Mouse (Mus musculus) olfactory bulb, adult 2 months (tissue): Measurements from ENCODE around the gene Bckdk. TPM values are rescaled to one million over a fixed set of nuclear protein-coding genes. Genes with fewer than 3 reads are reported as not detected.

ENCODE experiments used
- H3K27ac ChIP-seq: fragments of 200-500 bp; 2 replicates; pipeline ENCODE4 v1.5.1; 2012; ENCODE audit warnings: low read depth, low read length; ENCODE audit not compliant: insufficient read depth
- H3K4me1 ChIP-seq: fragments of 200-500 bp; 2 replicates; pipeline ENCODE4 v1.6.1; 2012; ENCODE audit warnings: low read length; ENCODE audit not compliant: control insufficient read depth, insufficient read depth
- H3K4me3 ChIP-seq: fragments of 200-500 bp; 2 replicates; pipeline ENCODE4 v1.5.1; 2012; ENCODE audit warnings: mild to moderate bottlenecking, low read depth, low read length, moderate library complexity; ENCODE audit not compliant: insufficient read depth
- CTCF ChIP-seq: fragments of 200-500 bp; IDR thresholded peaks from 2 replicates; pipeline ENCODE4 v1.5.1; 2012; ENCODE audit warnings: low read depth, mild to moderate bottlenecking, low read length, moderate library complexity; ENCODE audit not compliant: insufficient read depth
- POLR2A ChIP-seq: fragments of 200-500 bp; IDR thresholded peaks from 2 replicates; pipeline ENCODE4 v1.6.1; 2012; ENCODE audit warnings: mild to moderate bottlenecking, low read depth, low read length, moderate library complexity; ENCODE audit not compliant: insufficient read depth
- WGBS: fragments of 180-500 bp; shearing (Covaris S2); methylation state at CpG from one replicate; pipeline ENCODE4 v1.1.7; 2018; 5-methylcytosine and 5-hydroxymethylcytosine counted together
- polyA plus RNA-seq: library from polyadenylated mRNA; stranded (reverse); fragments of >200 nt; gene quantifications from 2 replicates; pipeline ENCODE4 v1.2.4, GENCODE M21; 2012; ENCODE audit warnings: low replicate concordance; ENCODE audit not compliant: missing spikeins, insufficient read depth, insufficient read length

The Bckdk gene
- polyA plus RNA-seq: not detected in 2 replicates

DNA sequence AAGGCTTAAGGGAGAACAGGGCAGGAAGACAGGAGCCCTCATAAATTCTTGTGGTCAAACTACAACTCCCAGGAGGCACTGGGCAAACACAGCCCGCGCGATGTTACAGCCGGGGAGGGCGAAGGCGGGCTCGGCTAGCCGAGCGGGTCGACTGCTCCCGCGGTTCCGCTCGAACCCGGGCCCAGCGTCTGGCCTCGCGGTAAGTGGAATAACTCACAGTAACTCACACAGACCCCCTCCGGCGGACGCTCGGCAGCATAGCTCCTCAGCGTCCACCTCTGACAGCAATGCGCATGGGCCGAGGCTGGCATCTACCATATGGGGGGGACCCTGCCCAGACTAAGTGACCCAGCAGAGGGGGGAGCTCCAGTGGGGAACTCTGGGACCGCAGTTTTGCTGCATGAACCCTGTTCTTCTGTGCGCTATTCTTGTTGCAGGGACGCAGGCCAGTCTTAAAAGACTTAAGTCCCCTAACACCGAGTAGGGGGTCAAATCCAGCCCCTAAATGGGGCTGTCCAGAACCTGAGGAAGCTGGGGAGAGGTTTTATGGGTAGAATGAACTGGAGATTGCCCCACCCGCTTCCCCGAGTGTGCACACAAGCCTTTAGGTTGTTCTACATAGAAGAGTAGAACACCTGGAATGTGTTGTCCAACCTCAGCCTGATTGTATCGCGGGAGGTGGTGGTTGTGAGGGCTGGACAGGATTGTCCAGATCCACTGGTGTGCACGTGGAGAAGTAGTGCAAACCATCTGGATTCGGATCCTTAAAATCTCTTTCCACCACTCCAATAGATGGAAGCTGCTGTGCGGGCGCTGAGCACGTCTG is at the start of gene Bckdk:
Bckdk (plus strand) TSS at position 112 of the 826 bp plus-strand sequence.
- 4% methylated on average over 38 of the region's 38 CpGs for WGBS
- TF ChIP-seq CTCF (no peak), POLR2A (peak; percentile 79)
- Histone ChIP-seq H3K4me3 (peak within 1 kb of the TSS; percentile 91), H3K4me1 (peaks cover 12% of the 10 kb centered on the region), H3K27ac (peak within 1 kb of the TSS; percentile 97)

DNA sequence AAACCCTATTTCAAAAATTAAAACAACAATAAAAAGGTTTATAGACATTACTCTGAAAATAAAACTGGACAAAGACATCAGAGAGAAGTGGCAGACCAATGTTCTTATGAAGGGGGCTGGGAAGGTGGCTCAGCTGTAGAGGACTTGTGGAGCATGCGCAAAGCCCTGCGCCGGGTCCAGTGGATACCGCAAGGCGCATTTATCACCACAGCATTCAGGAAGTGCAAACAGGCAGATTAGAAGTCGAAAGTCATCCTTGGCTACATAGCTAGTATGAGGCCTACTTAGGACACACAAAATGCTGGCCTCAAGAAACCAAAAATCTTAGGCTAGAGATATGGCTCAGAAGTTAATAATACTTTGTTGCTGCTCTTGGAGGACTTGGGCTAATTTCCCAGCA is 45.6 kb upstream of the Bckdk start:
- TF ChIP-seq CTCF: no peak
- TF ChIP-seq POLR2A: no peak
- WGBS: 98% methylated on average over 6 of the region's 6 CpGs
- Histone ChIP-seq H3K4me3 (no peak overlapping the region), H3K27ac (no peak overlapping the region), H3K4me1 (no peaks in the 10 kb centered on the region)

DNA sequence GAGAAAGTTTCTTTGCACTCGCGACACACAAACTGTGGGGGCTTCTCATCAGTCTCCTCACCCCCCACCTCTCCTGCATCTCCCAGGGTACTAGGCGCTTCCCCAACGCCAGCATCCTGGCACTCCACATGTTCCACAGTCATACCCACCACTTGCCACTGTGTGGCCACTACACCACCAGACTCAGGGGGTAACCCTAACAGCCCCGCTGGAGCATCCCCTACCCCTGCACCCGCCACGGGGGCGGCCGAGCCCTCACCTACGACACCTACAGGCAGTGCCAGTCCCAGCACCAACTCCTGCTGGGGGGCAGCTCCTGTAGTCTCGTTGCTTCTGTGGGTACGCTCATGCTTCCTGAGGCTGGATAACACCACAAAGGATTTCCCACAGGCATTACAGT is 37.4 kb upstream of the Bckdk start:
- H3K4me1 ChIP-seq: peaks cover 9% of the 10 kb centered on the region; the same call in 1 of the 2 replicates
- no peak overlapping the region for H3K27ac ChIP-seq
- H3K4me3 ChIP-seq: no peak overlapping the region
- no peak for TF ChIP-seq POLR2A
- WGBS: 91% methylated on average over 12 of the region's 12 CpGs

DNA sequence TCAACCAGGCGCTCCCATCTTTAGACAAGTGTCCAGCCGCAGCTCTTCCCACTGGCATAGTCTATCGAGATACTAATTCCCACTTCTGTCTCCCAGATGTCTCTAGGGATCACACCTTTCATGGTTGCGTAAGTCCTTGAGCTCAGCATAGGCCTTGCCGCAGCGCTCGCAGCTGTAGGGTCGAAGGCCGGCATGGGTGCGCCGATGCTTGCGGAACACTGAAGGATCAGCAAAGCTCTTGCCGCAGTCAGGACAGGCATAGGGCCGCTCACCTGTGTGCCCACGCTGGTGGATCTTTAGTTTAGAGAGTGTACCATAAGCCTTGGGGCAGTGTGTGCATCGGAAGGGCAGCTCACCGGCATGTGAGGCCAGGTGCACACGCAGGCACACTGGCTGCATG is 36.2 kb upstream of the Bckdk start:
- Histone ChIP-seq H3K27ac (no peak overlapping the region), H3K4me3 (no peak overlapping the region), H3K4me1 (peaks cover 9% of the 10 kb centered on the region; the same call in 1 of the 2 replicates)
- 96% methylated on average over 18 of the region's 18 CpGs for WGBS
- TF ChIP-seq POLR2A (no peak), CTCF (no peak)

DNA sequence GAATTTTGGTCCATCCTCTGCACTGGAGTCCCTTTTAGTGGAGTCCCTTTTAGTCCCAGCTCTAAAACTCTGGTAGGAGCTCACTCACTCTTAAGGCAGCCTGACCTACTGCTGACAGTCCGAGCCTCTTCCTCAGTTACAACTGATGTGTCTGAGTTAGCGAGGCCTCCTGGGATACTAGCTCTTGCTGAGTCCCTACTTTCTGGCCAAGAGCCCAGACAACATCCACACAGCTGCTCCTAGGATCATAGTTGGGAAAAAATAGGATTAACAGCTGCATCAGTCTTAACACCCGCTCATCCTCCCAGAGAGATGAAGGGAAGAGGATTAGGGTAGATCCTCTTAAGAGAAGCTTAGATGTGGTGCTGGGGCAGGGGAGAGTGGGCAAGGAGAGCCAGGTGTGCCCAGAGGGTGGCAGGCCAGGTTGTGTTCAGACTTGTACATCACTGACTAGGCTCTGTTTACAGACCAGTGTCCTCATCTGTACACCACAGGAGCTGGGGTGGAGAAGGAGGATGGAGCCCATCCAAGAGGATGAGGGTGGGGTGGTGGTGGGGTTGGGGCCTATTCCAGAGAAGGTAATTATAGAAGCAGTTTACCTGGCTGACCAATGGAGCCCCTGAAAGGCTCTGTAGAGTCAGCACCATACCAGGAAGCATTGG is 34.6 kb upstream of the Bckdk start:
- 28% methylated on average over 3 of the region's 3 CpGs for WGBS
- no peak overlapping the region for H3K4me3 ChIP-seq
- H3K4me1 ChIP-seq: peaks cover 9% of the 10 kb centered on the region; the same call in 1 of the 2 replicates
- TF ChIP-seq POLR2A: no peak
- TF ChIP-seq CTCF: no peak
- no peak overlapping the region for H3K27ac ChIP-seq

DNA sequence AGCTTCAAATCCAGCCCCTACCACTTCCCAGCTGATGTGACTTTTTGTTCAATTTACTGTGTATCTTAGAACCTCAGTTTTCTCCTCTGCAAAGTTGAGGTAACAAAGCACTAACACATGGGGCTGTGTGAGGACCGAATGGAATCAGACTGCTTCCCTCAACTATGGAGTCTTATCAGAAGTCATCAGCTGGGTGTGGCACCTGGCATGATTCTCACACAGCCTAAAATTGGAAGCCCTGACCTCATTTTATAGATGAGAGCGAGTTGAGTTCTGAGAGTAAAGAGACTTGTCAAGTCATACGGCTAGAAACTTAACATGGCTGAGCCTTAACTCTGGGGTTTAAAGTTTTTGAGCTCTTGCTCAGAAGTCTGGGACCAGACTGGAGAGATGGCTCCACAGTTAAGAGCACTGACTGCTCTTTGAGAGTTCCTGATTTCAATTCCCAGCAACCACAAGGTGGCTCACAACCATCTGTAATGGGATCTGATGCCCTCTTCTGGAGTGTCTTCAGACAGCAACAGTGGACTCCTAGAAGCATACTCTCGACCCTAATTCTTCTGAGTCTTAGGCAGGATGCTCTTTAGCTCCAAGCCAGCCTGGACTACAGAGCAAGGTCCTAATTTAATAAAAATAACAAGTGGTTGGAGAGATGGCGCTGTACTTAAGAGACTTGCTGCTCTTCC is 33.6 kb upstream of the Bckdk start:
- WGBS: 81% methylated on average over 5 of the region's 5 CpGs
- no peak overlapping the region for H3K27ac ChIP-seq
- peaks cover 9% of the 10 kb centered on the region; the same call in 1 of the 2 replicates for H3K4me1 ChIP-seq
- no peak for TF ChIP-seq POLR2A
- no peak for TF ChIP-seq CTCF
- H3K4me3 ChIP-seq: no peak overlapping the region

DNA sequence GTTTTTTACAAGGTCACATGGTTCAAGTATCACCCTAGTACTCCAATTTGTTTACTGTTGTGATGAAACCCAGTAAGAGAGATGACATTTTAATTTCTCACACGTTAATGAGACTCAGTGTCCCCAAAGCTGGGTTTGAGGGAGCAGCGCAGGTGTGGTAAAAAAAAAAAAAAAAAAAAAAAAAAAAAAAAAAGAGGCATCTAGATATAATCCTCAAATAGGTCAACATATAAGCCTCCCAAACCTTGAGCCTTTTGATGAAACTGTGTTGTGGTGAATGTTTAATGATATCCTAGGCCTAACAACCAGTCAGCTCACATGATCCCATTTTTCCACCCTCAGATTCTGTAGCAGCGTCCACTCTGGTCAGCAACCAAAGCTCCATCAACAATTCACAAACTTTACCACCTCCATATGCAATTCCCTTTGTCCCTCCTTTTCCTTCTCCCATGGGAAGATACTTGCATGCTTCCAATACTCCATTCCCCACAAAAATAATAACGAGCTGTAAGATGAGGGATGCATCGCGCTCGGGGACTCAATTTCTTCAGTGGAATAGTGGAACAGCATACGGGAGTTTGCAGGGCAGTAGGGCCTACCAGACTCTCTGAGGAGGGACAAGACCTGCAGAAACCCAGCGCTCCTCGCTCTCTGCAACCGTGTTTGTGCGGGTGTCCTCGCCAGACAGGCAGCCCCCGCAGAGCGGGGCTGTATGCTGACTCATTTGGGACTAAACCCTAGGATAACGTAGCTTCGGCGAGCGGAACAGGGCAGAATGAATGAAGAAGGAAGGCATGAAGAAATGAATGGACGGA is 28.9 kb upstream of the Bckdk start:
- TF ChIP-seq POLR2A (no peak), CTCF (no peak)
- Histone ChIP-seq H3K27ac (peak overlapping the region; percentile 82), H3K4me1 (peaks cover 3% of the 10 kb centered on the region; the same call in 1 of the 2 replicates), H3K4me3 (peak overlapping the region; percentile 90)
- WGBS: 4% methylated on average over 20 of the region's 20 CpGs

DNA sequence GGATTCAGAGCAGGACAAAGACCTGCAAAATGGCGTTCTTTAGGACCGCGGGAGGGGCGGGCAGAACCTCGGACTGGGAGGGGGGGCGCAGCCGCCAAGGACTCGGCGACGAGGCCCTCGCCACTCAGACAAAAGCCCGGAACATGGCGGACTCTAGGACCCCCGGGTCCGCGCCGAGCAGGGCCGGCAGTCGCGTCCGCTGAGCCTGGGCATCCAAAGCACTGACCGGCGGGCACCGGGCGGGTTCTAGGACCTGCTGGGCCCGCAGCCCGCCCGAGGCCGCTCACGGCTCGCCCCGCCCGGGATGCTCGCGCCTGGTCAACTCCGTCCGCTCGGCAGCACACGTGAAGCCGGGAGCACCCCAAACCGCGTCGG is 28.3 kb upstream of the Bckdk start:
- Histone ChIP-seq H3K4me1 (peaks cover 3% of the 10 kb centered on the region; the same call in 1 of the 2 replicates), H3K27ac (peak overlapping the region; percentile 82), H3K4me3 (peak overlapping the region; percentile 90)
- no peak for TF ChIP-seq POLR2A
- no peak for TF ChIP-seq CTCF
- under 1% methylated on average over 40 of the region's 43 CpGs for WGBS
